Mouse (Mus musculus): ENCODE results near the gene 1110051M20Rik. TPM values are rescaled to one million over a fixed set of nuclear protein-coding genes. Genes with fewer than 3 reads are reported as not detected.

The 1110051M20Rik gene
- total and polyA plus RNA-seq, 3 experiments = 21.1 to 34.0 (median 26.2) TPM

DNA sequence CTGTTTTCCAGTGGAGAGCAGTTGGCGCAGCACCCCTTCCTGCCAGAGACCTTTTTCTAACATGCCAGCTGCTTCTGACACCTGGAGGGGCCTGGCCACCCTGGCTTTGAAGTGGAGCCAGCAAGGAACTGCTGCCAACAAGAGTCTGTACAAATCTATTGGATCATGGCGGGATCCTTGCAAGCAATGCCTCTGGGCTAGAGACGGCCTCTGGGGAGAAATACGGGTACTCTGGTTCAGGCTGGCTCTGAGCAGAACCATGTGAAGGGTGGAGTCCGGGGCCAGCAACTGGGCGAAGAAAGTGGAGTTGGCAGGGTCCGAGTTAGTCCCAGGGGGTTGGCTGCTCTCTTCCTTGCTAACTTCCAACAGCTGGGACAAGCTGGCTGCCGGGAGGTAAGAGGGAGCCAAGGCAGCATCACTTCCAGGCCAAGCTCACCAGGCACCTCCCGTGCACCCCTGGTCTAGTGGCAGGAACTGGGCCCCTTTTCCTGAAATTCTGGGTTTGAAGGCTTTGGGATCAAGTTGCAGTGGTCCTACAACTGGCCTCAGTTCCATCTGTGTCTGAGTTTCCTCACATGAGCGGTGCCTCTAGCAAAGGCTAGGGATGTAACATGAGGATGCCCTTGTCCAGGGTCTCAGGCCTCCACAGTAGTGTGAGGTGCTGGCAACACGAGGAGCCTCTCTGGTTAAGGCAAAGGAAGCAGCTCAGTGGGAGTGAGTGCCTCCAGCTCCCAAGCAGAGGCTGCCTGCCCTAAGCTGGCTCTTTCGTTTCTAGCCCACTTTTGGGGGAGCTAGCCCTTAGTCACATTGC is 153.1 kb downstream of the 1110051M20Rik start:
- H3K79me2 ChIP-seq (replicated peaks; ENCODE audit: control insufficient read depth, extremely low read depth, insufficient read depth, poor library complexity, severe bottlenecking) = no peaks in the 10 kb centered on the region
- dilution Hi-C loops (cut with MboI; ENCODE audit: extremely low pct_ligation_motif_present, extremely low pct_unique_long_range_greater_than_20kb, low sequenced_read_pairs) = no loop called here
- no peak overlapping the region for H3K4me3 ChIP-seq (replicated peaks in 1 of 3; ENCODE audit: low read depth in 2 of 3, low read length in 2 of 3, poor library complexity in 1 of 3)
- no peak for DNase-seq (ENCODE audit: extremely low read depth)
- no peaks in the 10 kb centered on the region for H3K27me3 ChIP-seq (replicated peaks)
- TF ChIP-seq RAD21 (IDR thresholded peaks at IDR 0.05; ENCODE audit: low read depth, low read length) (no peak), ZKSCAN1 (IDR thresholded peaks at IDR 0.05; ENCODE audit: borderline replicate concordance, low read depth, low read length) (no peak), MAFK (IDR thresholded peaks at IDR 0.05; ENCODE audit: insufficient replicate concordance, low read length) (no peak), ZNF384 (IDR thresholded peaks at IDR 0.05; ENCODE audit: low read depth, low read length) (no peak), SIN3A (IDR thresholded peaks at IDR 0.05; ENCODE audit: low read length) (no peak), ZC3H11A (IDR thresholded peaks at IDR 0.05; ENCODE audit: low read depth, low read length) (no peak), USF2 (conservative IDR thresholded peaks at IDR 0.05; ENCODE audit: low read depth, low read length) (no peak), IRF4 (IDR thresholded peaks at IDR 0.05; ENCODE audit: low read depth, low read length) (no peak), NRF1 (IDR thresholded peaks at IDR 0.05; ENCODE audit: low read depth, low read length) (no peak), BHLHE40 (IDR thresholded peaks at IDR 0.05; ENCODE audit: low read depth, low read length) (no peak), E2F4 (IDR thresholded peaks at IDR 0.05; ENCODE audit: insufficient replicate concordance, low read depth, low read length) (no peak), GABPA (IDR thresholded peaks at IDR 0.05; ENCODE audit: insufficient replicate concordance, low read depth, low read length) (no peak), MEF2A (IDR thresholded peaks at IDR 0.05; ENCODE audit: borderline replicate concordance, low read depth, low read length) (no peak), CTCF (conservative IDR thresholded peaks at IDR 0.05 in 1 of 2, IDR thresholded peaks at IDR 0.05 in 1 of 2; ENCODE audit: low read depth in 2 of 2, low read length in 2 of 2) (no peak), KAT2A (IDR thresholded peaks at IDR 0.05; ENCODE audit: insufficient replicate concordance, low read length) (no peak), TCF12 (IDR thresholded peaks at IDR 0.05; ENCODE audit: low read depth, low read length) (no peak), EP300 (IDR thresholded peaks at IDR 0.05; ENCODE audit: low read length) (no peak), POLR2A (IDR thresholded peaks at IDR 0.05; ENCODE audit: low read depth, low read length) (no peak), ZMIZ1 (IDR thresholded peaks at IDR 0.05; ENCODE audit: low read depth, low read length) (no peak)
- no peak overlapping the region for H3K4me2 ChIP-seq (ENCODE audit: insufficient read depth, low read depth, poor library complexity, severe bottlenecking)
- no peak overlapping the region for H3K27ac ChIP-seq (ENCODE audit: insufficient read depth, low read depth)
- H3K9me3 ChIP-seq (replicated peaks; ENCODE audit: low read length) = no peaks in the 10 kb centered on the region
- peaks cover 0 to 9% of the 10 kb centered on the region in 2 experiments for H3K36me3 ChIP-seq (replicated peaks in 1 of 2; ENCODE audit: control insufficient read depth in 1 of 2, insufficient read depth in 1 of 2, low read length in 1 of 2)
- H3K9ac ChIP-seq (ENCODE audit: insufficient read depth, low read depth) = no peak overlapping the region
- no peaks in the 10 kb centered on the region for H3K4me1 ChIP-seq (ENCODE audit: control insufficient read depth in 1 of 2, insufficient read depth in 2 of 2)
- in situ Hi-C loops (cut with MboI; ENCODE audit: low pct_ligation_motif_present, low pct_unique_long_range_greater_than_20kb, low sequenced_read_pairs) = no loop called here

DNA sequence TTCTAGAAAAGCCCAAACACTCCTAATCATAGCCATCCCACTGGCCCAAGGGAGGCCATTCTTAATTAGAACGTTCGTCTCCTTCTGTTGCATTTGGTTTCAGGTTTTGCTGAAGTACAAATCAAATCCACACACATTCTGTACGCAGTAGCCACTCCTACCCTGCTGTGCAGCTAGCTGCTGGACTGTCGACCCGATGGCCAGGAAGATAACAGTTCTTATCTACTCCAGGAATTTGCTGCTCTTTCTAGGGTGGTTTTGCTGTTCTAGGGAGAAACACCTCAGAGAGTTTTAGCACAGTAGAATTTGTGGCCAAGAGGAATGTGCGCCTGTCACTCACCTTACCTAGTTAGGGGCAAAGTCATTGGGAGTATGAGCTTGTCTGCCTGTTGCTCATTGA is 156.9 kb downstream of the 1110051M20Rik start:
- dilution Hi-C loops (cut with MboI; ENCODE audit: extremely low pct_ligation_motif_present, extremely low pct_unique_long_range_greater_than_20kb, low sequenced_read_pairs) = no loop called here
- Histone ChIP-seq H3K9ac (ENCODE audit: insufficient read depth, low read depth) (no peak overlapping the region), H3K4me2 (ENCODE audit: insufficient read depth, low read depth, poor library complexity, severe bottlenecking) (no peak overlapping the region), H3K27ac (ENCODE audit: insufficient read depth, low read depth) (no peak overlapping the region), H3K27me3 (replicated peaks) (no peaks in the 10 kb centered on the region), H3K9me3 (replicated peaks; ENCODE audit: low read length) (no peaks in the 10 kb centered on the region), H3K4me1 (ENCODE audit: control insufficient read depth in 1 of 2, insufficient read depth in 2 of 2) (no peaks in the 10 kb centered on the region), H3K79me2 (replicated peaks; ENCODE audit: control insufficient read depth, extremely low read depth, insufficient read depth, poor library complexity, severe bottlenecking) (no peaks in the 10 kb centered on the region), H3K36me3 (replicated peaks in 1 of 2; ENCODE audit: control insufficient read depth in 1 of 2, insufficient read depth in 1 of 2, low read length in 1 of 2) (peaks cover 0 to 15% of the 10 kb centered on the region in 2 experiments), H3K4me3 (replicated peaks in 1 of 3; ENCODE audit: low read depth in 2 of 3, low read length in 2 of 3, poor library complexity in 1 of 3) (no peak overlapping the region)
- DNase-seq (ENCODE audit: extremely low read depth) = no peak
- in situ Hi-C loops (cut with MboI; ENCODE audit: low pct_ligation_motif_present, low pct_unique_long_range_greater_than_20kb, low sequenced_read_pairs) = no loop called here
- TF ChIP-seq IRF4 (IDR thresholded peaks at IDR 0.05; ENCODE audit: low read depth, low read length) = no peak
- no peak for TF ChIP-seq POLR2A (IDR thresholded peaks at IDR 0.05; ENCODE audit: low read depth, low read length)
- no peak for TF ChIP-seq UBTF (IDR thresholded peaks at IDR 0.05; ENCODE audit: low read depth, low read length)
